Mouse (Mus musculus): ENCODE results near the gene Srcin1.

The Srcin1 gene

DNA sequence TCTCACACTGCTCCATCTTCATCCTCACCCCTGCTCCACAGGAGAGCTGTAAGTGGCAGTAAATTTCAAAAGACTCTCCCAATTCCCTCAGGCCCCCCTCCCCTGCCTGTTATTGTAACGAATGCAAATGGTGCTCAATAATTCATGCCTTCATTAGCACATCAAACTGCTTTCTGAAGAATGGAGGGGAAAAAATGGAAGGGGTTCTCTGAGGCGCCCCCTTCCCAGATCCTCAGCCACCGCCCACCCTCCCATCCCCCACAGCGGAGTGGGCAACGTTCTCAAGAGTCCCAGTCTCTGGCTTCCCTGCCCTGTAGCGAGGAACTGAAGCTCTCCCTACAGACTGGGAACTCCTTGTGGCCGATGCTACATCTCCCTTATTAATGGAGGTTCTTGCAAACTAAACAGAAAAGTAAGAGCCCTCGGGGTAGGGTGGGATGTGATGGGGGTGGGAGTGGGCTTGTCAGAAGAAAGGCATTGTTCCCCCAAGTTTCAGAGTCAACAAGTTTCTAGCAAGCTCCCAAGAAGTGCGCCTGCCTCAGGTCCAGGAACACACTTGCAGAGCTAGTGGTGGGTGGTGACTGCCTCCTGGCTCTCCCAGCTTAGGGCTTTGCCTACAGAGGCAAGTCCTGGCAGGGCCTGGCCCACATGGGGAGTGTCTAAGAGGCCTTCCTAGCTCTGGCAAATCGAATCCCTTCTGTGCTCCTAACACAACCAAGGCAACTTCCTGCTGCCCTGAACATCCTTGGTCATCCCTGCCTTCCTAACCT is 3.3 kb upstream of the Srcin1 start:
- no peak for DNase-seq (ENCODE audit: low read depth, low spot score)

DNA sequence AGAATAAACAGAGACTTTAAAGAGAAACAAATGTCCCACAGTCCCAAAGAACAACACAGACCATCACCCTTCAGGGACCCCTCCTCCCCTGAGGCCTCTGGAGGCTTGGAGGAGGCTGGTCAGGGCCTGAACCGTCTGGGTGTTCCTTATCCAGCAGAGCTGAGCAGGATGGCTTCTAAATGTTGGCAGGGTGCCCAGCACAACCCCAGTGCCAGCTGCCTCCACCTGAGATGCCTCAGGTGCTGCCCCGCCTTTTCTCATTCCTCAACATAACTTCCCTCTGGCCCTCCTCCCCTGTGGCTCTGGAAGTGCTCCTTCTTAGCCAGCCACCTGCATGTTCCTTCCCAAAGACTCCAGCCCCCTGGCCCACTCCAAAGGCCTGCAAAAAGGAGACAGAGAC is 2.3 kb upstream of the Srcin1 start:
- no peak for DNase-seq (ENCODE audit: low read depth, low spot score)

- peak; percentile 52 for DNase-seq (ENCODE audit: low read depth, low spot score)
These were observed 348 bp downstream of the Srcin1 start for GRCm38 (mm10) chr11:97575638-97576037.

DNA sequence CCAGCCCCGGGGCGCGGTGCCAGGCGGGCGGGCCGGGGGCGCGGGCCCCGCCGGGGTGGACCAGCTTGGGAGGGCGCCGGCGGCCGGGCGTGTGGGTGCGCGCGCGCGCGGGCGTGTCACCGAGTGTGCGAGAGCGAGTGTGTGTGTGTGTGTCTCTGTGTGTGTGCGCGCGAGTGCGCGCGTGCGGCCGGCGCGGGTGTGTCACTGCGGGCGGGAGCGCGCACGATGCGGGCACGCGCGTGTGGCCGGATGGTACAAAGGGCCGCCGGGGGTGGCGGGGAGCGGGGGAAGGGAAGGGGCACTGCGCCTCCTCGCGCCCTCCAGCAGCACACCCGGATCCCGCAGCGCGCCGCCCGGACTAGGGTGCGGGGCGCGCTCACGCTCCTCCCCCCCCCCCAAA is 911 bp downstream of the Srcin1 start:
- DNase-seq (ENCODE audit: low read depth, low spot score): no peak

DNA sequence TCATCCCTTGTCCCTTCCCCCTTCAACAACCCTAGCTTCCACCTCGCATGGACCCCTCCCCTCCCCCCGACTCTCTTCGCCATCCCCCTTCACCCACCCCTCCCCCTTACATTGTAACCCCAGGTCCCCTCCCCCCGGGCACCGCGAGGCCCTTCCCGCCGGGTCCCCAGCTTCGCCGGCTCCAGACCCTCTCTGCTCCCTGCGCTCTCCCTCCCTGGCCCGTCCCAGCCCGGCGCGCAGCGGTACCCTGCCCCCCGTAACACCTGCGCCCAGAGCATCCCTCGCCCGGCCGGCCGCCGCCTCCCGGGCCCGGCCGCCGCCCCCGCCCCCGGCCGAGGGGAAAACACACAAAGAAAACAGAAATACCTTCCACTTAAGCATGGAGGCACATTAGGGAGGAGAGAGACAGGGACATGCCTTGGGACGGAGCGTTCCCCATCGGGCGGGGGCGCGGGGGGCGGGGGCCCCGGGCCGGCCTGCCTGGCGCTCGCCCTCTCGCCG is 1.4 kb downstream of the Srcin1 start:
- DNase-seq (ENCODE audit: low read depth, low spot score): no peak

DNA sequence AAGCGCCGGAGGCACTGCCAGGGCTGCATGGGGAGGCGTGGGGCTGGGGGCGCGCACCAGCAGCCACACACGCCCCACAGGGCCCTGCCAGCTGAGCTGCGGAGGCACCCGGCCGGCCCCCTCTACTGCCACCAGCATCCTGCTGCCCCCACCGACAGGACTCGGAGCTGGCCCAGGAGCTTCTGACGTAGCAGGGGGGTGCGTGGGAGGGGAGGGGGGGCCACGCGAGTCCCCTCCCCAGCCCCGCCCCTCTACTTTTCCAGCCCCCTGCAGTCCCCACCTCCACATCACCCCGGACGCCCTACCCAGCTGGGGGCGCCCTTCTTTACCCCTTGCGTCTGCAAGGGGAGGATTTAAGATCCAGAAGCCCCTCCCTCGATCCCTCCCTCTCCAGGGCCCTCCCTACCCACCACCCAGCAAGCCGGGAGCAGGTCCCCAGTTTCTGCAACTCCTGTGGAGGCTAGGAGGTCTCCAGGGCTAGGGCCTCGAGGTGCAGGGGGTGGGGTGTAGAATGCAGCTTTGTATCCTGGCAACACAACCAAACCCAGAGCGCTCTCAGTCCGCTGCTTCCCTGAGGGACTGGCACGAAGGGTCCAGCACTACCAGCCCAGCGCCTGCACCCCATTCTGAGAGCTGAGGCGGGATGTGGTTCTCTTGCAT is 2.0 kb downstream of the Srcin1 start:
- no peak for DNase-seq (ENCODE audit: low read depth, low spot score)

DNA sequence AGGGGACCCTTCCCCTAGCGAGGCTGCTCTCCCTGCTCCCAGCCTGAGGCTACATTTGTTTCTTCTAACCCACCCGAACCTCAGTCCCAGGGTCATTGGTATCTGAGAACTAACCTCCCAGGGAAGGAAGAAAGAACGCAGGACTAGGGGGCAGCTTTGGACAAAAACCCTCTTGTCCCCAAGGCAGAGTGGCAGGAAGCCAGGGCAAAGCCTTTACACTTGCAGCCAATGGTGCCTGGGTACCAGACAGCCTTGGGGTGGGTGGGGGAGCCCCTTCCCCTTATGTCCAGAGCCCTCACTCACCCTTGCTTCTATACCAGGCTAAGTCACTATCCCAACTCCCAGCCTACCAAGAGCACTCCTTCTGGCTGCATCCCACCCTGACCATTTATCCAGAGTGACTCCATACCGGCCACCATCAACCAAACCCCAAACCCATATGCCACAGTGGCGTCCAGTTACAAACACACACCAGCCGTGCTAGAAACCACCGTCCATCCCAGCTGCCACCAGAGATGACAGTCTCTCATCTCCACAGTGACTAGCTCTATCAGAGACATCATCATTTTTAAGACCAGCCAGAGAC is 3.0 kb downstream of the Srcin1 start:
- no peak for DNase-seq (ENCODE audit: low read depth, low spot score)

DNA sequence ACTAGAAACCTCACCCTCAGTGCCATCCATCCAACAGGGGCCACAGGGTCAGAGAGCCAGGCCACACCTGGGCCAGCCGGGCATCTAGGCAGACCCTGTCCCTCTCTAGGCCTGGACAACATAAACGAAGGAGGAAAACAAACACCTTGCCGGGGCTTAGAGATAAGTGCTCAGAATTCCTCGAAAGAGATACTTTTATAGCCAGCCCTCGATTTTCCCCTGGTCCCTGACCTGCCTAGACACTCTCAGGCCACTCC is 4.0 kb downstream of the Srcin1 start:
- no peak for DNase-seq (ENCODE audit: low read depth, low spot score)

DNA sequence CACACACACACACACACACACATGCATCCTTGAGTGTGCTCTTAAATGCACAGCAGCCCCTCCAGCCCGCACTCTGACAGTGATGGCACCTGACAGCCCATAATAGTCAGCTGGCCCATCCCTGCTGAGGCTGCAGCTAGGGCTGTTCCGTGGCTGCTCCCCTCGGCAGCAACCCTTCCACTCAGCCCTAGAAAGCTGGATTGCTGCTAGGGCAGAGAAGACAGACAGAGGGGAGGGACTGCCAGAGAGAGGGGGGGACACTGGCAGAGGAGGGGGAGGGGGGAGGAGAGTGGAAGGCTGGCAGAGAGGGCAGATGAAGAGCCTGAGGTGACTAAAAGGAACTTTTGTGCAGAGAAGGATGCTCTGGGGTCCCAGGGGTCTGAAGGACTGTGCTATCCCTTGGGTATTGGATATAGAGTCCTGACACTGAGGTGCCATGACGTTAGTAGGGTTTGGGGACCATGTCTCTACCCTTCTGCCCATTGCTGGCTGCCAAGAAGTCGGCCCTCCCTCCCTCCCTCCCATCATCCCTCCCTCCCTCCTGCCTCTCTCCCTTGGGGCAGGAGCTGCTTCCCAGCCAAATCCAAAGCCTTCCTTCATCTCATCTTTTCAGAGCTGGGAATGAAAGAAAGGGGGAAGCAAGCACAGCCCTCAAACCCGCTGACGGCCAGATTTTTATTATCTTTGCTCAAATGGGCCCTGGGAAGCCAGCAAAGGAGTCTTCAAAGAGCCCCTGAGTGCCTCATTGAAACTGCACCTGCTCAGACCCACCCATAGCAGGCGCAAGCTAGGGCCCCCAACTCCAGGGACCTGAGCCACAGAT is 4.5 kb downstream of the Srcin1 start:
- no peak for DNase-seq (ENCODE audit: low read depth, low spot score)

GRCm38 (mm10) chr11:97570493-97571137 is 5.4 kb downstream of the Srcin1 start:
- no peak for DNase-seq (ENCODE audit: low read depth, low spot score)

GRCm38 (mm10) chr11:97569806-97570205 is 6.2 kb downstream of the Srcin1 start:
- DNase-seq (ENCODE audit: low read depth, low spot score): no peak

- DNase-seq (ENCODE audit: low read depth, low spot score): no peak
These were observed 6.7 kb downstream of the Srcin1 start for GRCm38 (mm10) chr11:97569301-97569724.

GRCm38 (mm10) chr11:97568729-97569128 is 7.3 kb downstream of the Srcin1 start:
- peak; percentile 54 for DNase-seq (ENCODE audit: low read depth, low spot score)

- DNase-seq (ENCODE audit: low read depth, low spot score): no peak
These were observed 8.5 kb downstream of the Srcin1 start for GRCm38 (mm10) chr11:97567480-97567879.

DNA sequence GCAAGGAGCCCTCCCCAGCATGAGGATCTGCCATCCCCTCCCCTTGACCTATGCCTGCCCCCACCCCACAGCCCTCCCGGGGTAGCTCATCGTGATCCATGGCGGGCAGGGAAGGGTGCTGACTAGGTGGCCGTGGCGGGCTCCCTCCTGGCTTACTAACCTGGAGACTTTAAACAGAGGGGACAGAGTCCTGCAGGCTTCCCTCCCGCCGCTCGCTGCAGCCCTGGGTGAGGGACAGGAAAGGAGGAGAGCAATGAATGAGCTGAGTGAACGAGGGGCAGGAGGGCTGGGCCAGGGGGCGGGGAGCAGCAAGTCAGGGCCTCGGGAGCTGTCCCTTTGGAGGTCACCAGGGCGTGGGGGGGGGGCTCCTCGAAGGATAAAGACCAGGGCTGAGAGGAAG is 9.4 kb downstream of the Srcin1 start:
- DNase-seq (ENCODE audit: low read depth, low spot score): no peak

GRCm38 (mm10) chr11:97563730-97564129 is 12.3 kb downstream of the Srcin1 start:
- no peak for DNase-seq (ENCODE audit: low read depth, low spot score)

- no peak for DNase-seq (ENCODE audit: low read depth, low spot score)
These were observed 13.4 kb downstream of the Srcin1 start for GRCm38 (mm10) chr11:97562536-97562935.

DNA sequence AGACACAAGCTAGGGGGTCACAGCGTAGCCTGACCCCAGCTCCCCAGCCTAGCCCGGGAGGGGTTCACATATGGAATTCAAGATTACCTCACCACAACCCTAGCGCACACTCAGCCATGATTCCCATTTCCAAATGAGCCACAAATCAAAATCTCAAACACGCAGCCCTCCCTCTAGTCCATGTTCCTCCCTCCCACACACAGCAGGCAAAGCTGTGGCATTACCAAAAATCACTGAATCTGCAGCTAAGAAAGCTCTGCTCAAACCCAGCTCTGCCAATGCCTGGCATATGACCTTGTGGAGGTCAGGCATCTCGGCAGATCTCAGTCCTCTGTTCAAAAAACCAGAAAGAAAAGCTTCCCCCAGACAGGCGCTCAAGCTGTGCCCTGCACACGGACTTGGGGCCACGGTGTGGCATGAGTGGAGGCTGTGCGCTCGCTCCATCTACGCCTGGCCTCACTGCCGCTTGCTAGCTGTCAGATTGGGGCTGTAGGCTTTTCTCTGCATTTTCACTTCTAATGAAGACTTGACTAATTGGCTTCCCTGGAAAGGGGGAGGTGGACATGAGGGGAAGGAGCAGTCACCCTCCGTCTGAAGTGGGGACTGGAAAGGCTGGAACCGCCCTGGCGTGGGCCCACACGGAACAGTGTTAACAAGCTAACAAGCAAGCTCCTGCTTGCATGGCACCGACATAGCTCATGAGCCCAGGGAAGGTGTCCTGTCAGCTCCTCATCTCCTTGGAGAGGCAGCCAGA is 15.6 kb downstream of the Srcin1 start:
- no peak for DNase-seq (ENCODE audit: low read depth, low spot score)

DNA sequence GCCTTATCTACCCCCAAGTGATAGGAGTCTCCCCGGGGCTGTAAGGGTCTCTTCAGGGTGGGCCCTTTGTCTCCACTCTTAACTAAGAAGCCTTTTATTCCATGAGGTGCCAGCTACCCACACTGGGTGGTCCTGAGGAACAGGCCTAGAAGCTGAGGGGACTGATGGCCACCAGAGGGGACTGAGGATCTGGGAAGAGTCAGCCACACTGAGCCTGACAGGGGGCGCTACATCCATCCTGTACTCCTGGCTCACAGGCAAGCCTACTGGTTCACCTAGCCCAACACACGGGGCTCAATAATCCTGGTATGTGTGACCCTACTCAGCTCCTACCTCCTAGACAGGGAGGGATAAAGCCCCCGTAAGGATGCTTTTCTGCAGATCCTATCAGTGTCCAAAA is 16.4 kb downstream of the Srcin1 start:
- no peak for DNase-seq (ENCODE audit: low read depth, low spot score)

- no peak for DNase-seq (ENCODE audit: low read depth, low spot score)
These were observed 18.1 kb downstream of the Srcin1 start for GRCm38 (mm10) chr11:97557885-97558284.
